Mouse (Mus musculus) ES-Bruce4 (cell line): ENCODE results near the gene Ovol3.

ENCODE experiments used
- CTCF ChIP-seq: IDR thresholded peaks from one replicate; pipeline ENCODE4 v1.8.1; 2011; ENCODE audit warnings: low read depth, low read length
- EP300 ChIP-seq: IDR thresholded peaks from 2 replicates; pipeline ENCODE4 v1.6.1; 2011; ENCODE audit warnings: low read depth, low read length; ENCODE audit not compliant: insufficient read depth

DNA sequence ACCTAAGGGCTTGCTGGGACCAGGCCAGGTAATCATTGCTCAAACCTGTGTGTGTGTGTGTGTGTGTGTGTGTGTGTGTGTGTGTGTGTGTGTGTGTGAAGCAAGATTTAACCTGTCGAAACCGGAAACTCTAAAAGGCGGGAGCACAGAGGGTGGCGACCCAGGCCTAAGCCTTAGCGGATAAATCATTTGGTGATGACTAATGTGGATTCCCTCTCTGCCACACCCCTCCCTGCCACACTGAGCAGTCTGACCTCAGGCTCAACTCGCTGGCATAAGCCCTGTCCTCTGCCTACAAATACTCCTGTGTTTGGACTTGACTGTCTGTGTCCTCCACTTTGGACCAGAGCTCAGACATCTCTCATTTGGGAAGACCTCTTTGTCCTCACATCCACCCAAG lies 39.4 kb downstream of the Ovol3 start:
- TF ChIP-seq CTCF (no peak), EP300 (peak; percentile 93)
